Mouse (Mus musculus) midbrain, embryonic 16.5 days (tissue): Measurements from ENCODE around the gene Zc3hc1. TPM values are rescaled to one million over a fixed set of nuclear protein-coding genes. Genes with fewer than 3 reads are reported as not detected.
A peak's percentile ranks its signal among the peaks of the same experiment; 100 is the strongest.

Experiments used
- ATAC-seq: fragments of 200-750 bp; cut with Nextera tagmentation; 2 replicates; pipeline ENCODE4 v1.8.0; 2017; ENCODE audit warnings: moderate TSS enrichment
- H3K27ac ChIP-seq: fragments of 300-500 bp; sonication (generic); 2 replicates; pipeline ENCODE4 v1.5.1; 2014; ENCODE audit warnings: mild to moderate bottlenecking, low read length, mixed read lengths
- H3K27me3 ChIP-seq: fragments of 300-500 bp; sonication (generic); 2 replicates; pipeline ENCODE4 v1.6.1; 2014; ENCODE audit warnings: low read depth, low read length, mixed read lengths; ENCODE audit not compliant: control insufficient read depth, insufficient read depth
- H3K36me3 ChIP-seq: fragments of 300-500 bp; sonication (generic); 2 replicates; pipeline ENCODE4 v1.6.1; 2014; ENCODE audit warnings: mild to moderate bottlenecking, low read length, moderate library complexity, mixed read lengths; ENCODE audit not compliant: control insufficient read depth, insufficient read depth
- H3K4me1 ChIP-seq: fragments of 300-500 bp; sonication (generic); 2 replicates; pipeline ENCODE4 v1.6.1; 2014; ENCODE audit warnings: mild to moderate bottlenecking, low read length, mixed read lengths; ENCODE audit not compliant: control insufficient read depth, insufficient read depth
- H3K4me2 ChIP-seq: fragments of 300-500 bp; sonication (generic); 2 replicates; pipeline ENCODE4 v1.6.1; 2014; ENCODE audit warnings: mild to moderate bottlenecking, low read length, mixed read lengths
- H3K4me3 ChIP-seq: fragments of 300-500 bp; sonication (generic); 2 replicates; pipeline ENCODE4 v1.5.1; 2014; ENCODE audit warnings: low read depth, mild to moderate bottlenecking, low read length, moderate library complexity, mixed read lengths
- H3K9ac ChIP-seq: fragments of 300-500 bp; sonication (generic); 2 replicates; pipeline ENCODE4 v1.6.1; 2014; ENCODE audit warnings: low read depth, low read length, mixed read lengths
- H3K9me3 ChIP-seq: fragments of 300-500 bp; sonication (generic); replicated peaks from 2 replicates; pipeline ENCODE4 v1.6.1; 2014; ENCODE audit warnings: mild to moderate bottlenecking, low read length, mixed read lengths; ENCODE audit not compliant: control insufficient read depth, poor library complexity, severe bottlenecking
- WGBS: fragments of 180-500 bp; shearing (Covaris S2); extraction: QIAGEN DNeasy Blood & Tissue Kit; methylation state at CpG from one replicate; pipeline ENCODE4 v1.1.7; 2014; 5-methylcytosine and 5-hydroxymethylcytosine counted together
- polyA plus RNA-seq: library from polyadenylated mRNA; unstranded; fragments of >200 nt; fragmentation: Nextera tagmentation; extraction: Ambion mirVana; gene quantifications from 2 replicates; pipeline ENCODE4 v1.2.1, GENCODE M21; 2015

The Zc3hc1 gene
- polyA plus RNA-seq, 1 experiment from 2014 or later: 66.8 TPM

DNA sequence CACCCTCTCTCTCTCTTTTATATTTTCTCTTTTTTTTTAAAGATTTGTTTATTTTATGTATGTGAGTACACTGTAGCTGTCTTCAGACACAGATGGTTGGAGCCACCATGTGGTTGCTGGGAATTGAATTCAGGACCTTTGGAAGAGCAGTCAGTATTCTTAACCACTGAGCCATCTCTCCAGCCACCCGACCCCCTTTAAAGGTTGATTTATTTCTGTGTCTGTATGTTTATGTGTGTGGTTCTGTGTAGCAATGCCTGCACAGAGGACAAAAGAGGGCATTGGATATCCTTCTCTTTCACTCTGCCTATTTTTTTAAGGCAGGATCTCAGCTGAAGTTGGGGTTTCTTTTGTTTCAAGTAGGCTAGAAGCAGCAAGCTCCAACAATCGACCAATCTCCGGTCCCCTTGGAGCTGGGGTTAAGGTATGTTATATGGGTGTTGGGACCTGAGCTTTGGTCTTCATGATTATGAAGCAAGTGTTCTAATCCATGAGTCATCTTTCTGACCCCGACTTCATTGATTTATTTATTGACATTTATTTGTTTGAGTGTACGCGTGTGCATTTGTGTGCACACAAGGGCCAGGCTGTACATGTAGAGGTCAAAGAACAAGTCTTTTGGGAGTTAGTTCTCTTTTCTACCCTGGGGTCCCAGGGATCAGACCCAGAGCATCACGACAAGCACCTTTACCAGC, 18.7 kb upstream of the Zc3hc1 start:
- no peak overlapping the region for H3K27ac ChIP-seq
- no peaks in the 10 kb centered on the region for H3K36me3 ChIP-seq
- WGBS: 93% methylated on average over 7 of the region's 7 CpGs
- H3K9ac ChIP-seq: no peak overlapping the region
- no peak for ATAC-seq
- H3K9me3 ChIP-seq: no peaks in the 10 kb centered on the region
- no peaks in the 10 kb centered on the region for H3K27me3 ChIP-seq
- no peak overlapping the region for H3K4me3 ChIP-seq
- no peak overlapping the region for H3K4me2 ChIP-seq
- peaks cover 8% of the 10 kb centered on the region for H3K4me1 ChIP-seq

DNA sequence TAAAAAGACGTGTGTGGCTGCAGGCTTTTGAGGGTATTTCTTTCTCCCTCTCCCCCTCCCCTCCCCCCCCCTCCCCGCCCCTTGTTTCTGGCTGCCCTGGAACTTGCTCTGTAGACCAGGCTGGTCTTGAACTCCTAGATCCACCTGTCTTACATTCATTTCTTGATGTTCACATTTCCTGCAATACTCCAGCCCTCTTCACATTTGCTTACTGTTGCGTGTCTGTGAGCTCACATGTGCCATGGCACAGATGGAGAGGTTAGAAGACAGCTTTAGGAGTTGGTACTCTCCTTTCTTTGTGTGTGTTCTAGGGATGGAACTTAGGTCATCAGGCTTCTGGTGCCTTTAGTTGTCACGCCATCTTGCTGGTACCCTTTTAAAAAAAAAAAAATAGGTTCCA, 17.4 kb upstream of the Zc3hc1 start:
- Histone ChIP-seq H3K27ac (no peak overlapping the region), H3K9me3 (no peaks in the 10 kb centered on the region), H3K4me1 (peaks cover 17% of the 10 kb centered on the region), H3K4me2 (no peak overlapping the region), H3K36me3 (no peaks in the 10 kb centered on the region), H3K27me3 (no peaks in the 10 kb centered on the region), H3K9ac (no peak overlapping the region), H3K4me3 (no peak overlapping the region)
- WGBS: 99% methylated on average over 3 of the region's 4 CpGs
- ATAC-seq: no peak

DNA sequence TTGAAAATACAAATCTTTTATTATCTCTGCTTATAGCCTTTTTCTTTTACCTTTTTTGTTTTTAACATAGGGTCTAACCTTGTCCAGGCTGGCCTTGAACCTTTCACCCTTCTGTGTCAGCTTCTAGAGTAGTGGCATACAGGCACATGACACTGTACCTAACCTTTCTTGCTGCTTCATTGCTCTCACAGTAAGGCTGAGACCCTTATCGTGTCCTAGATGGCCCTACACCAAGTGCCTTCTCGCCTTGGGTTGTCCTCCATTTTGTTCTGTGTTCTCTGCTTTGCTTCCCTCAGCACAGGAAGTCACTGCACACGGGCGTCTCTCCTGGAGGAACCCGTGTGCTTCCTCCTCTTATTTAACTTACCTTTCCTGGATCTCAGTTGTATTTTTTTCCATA, 13.8 kb upstream of the Zc3hc1 start:
- H3K36me3 ChIP-seq: no peaks in the 10 kb centered on the region
- H3K4me1 ChIP-seq: peaks cover 21% of the 10 kb centered on the region
- 0 out of 2 replicates have a peak overlapping the region, but pooled peaks have one; percentile 46 for H3K9ac ChIP-seq
- H3K27me3 ChIP-seq: no peaks in the 10 kb centered on the region
- no peaks in the 10 kb centered on the region for H3K9me3 ChIP-seq
- no peak overlapping the region for H3K27ac ChIP-seq
- no peak overlapping the region for H3K4me3 ChIP-seq
- H3K4me2 ChIP-seq: peak overlapping the region; percentile 50
- WGBS: 80% methylated on average over 5 of the region's 5 CpGs
- ATAC-seq: no peak

DNA sequence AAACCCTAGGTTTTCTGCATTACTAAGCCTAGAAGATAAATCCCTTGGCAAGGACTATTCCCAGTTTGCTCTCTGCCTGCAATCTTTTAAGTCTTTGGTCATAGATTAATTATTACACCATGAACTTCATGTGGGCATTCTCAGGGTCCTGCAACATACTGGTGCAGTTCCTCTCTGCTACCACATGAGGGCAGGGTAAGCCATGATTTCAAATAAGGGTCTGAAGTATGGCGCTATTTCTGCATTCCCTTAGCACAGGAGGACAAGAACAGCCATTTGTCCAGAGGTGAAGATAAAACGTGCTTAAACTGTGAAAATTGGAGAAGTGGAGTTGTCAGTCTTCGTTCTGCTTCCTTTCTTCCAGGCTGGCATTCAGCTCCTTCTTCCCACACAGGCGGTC, 12.6 kb upstream of the Zc3hc1 start:
- ATAC-seq: no peak
- Histone ChIP-seq H3K4me1 (peaks cover 21% of the 10 kb centered on the region), H3K4me3 (peak overlapping the region; percentile 41), H3K4me2 (peak overlapping the region; percentile 66), H3K27me3 (no peaks in the 10 kb centered on the region), H3K9me3 (no peaks in the 10 kb centered on the region), H3K9ac (peak overlapping the region; percentile 63), H3K36me3 (no peaks in the 10 kb centered on the region), H3K27ac (peak overlapping the region; percentile 81)
- 13% methylated on average over 4 of the region's 4 CpGs for whole genome bisulfite sequencing

DNA sequence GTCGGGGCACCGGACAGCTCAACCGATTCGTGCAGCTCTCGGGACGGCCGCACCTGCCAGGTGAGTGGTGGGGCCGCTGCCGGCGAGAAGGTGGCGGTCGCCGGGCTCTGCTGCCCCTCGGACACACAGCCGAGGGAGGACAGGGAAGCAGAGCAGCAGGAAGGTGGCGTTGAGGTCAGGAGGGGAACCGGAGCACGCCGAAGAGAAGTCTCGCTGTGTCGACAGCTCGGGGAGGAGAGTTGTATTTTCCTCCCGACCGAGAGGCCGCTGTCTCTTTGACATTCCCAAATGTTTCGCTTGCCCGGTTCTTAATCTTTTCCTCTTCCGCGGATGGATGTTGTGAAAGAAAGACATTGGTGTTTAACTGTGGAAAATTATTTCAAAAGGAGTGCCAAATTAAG, 11.3 kb upstream of the Zc3hc1 start:
- peaks cover 21% of the 10 kb centered on the region for H3K4me1 ChIP-seq
- no peak; the same call in 1 of the 2 replicates for ATAC-seq
- WGBS: under 1% methylated on average over 27 of the region's 29 CpGs

DNA sequence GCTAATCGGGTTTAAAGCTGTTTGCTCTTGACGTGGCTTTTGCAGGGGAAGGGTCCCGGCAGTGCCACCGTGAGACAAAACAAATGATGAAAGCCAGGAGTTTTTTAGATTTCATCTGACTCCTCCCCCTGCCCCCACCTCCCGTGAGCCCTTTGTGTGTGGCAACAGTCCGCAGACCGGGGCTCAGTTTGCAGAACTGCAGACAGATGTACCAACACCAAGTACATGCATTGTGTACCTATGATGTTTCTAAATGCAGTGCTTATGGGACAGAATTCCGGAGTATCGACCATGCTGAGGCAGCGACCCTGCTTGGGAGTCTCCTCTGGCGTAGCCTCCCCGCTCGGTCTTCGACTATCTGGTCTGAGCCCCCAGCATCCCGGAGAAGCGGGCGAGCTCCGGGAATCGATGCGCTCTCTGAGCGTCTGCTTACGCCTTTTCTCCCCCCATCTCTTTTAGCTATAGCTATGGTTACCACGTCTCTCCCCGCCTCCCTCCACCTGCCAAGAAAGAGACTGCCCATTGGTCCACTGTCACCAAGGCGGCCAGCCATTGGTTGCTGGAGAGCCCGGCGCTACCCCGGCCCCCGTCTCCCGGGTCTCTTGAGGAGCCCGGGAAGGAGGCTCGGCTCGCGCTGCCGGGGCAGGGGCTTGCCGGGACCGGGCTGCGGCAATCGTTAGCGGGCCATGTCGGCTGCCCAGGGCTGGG, 10.6 kb upstream of the Zc3hc1 start, which contains the start of gene Klhdc10:
Gene Klhdc10, plus strand, starts transcription at position 561 of the 708 bp plus-strand sequence.
- Histone ChIP-seq H3K4me3 (peak within 1 kb of the TSS; percentile 98), H3K27me3 (no peaks in the 10 kb centered on the region), H3K9ac (peak within 1 kb of the TSS; percentile 98), H3K36me3 (no peaks in the 10 kb centered on the region), H3K4me1 (peaks cover 21% of the 10 kb centered on the region), H3K27ac (peak within 1 kb of the TSS; percentile 97), H3K4me2 (peak within 1 kb of the TSS; percentile 52), H3K9me3 (no peaks in the 10 kb centered on the region)
- WGBS: under 1% methylated on average over 38 of the region's 41 CpGs
- ATAC-seq: peak; percentile 99

More for the DNA sequence above, 11.3 kb upstream of the Zc3hc1 start:
- Histone ChIP-seq H3K27me3 (no peaks in the 10 kb centered on the region), H3K36me3 (no peaks in the 10 kb centered on the region), H3K4me3 (peak overlapping the region; percentile 98), H3K9me3 (no peaks in the 10 kb centered on the region), H3K9ac (peak overlapping the region; percentile 98), H3K27ac (peak overlapping the region; percentile 97), H3K4me2 (peak overlapping the region; percentile 52)

DNA sequence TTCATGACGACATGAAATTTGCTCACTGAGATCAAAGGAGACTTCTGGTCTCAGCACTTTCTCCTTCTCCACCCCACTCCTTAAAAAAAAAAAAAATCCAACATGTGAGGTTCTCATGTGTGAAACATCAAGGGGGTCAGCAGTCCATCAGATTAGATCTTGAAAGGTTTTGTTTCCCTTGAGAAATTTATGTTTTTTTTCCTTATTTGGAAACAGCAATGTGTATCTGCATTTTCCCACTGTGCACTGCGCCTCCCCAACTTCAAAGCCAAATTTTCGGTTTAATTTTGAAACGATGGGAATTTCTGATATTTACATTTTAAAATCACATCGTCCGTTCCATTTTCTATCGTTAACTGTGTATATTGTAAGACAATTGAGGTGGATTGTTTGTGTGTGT, 9.9 kb upstream of the Zc3hc1 start:
- WGBS: 2% methylated on average over 7 of the region's 7 CpGs
- Histone ChIP-seq H3K9me3 (no peaks in the 10 kb centered on the region), H3K9ac (peak overlapping the region; percentile 74), H3K36me3 (no peaks in the 10 kb centered on the region), H3K4me2 (peak overlapping the region; percentile 49), H3K4me3 (peak overlapping the region; percentile 98), H3K4me1 (peaks cover 21% of the 10 kb centered on the region), H3K27me3 (no peaks in the 10 kb centered on the region), H3K27ac (peak overlapping the region; percentile 97)
- ATAC-seq: no peak

DNA sequence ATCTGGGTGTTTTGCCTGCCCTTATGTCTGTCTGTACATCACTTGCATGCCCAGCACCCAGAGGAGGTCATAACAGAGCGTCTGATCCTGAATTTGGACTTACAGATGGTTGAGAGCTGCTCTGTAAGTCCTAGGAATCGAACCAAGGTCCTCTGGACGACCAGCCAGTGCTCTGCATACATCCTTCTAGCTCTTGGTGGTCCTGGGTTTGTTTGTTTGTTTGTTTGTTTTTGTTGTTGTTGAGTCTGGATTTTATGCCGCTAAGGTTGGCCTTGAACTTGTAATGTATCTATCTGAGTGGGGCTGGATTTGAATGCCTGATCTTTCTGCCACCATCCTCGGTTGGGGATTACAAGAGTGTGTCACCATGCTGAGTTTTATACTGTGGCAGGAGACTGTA, 9.3 kb upstream of the Zc3hc1 start:
- H3K9me3 ChIP-seq: no peaks in the 10 kb centered on the region
- H3K27ac ChIP-seq: peak overlapping the region; percentile 97
- 74% methylated on average over 5 of the region's 5 CpGs for WGBS
- H3K4me3 ChIP-seq: no peak overlapping the region
- H3K4me1 ChIP-seq: peaks cover 19% of the 10 kb centered on the region
- H3K4me2 ChIP-seq: peak overlapping the region; percentile 49
- no peak for ATAC-seq
- no peaks in the 10 kb centered on the region for H3K27me3 ChIP-seq
- H3K36me3 ChIP-seq: no peaks in the 10 kb centered on the region
- peak overlapping the region; percentile 74; the same call in 1 of the 2 replicates for H3K9ac ChIP-seq

DNA sequence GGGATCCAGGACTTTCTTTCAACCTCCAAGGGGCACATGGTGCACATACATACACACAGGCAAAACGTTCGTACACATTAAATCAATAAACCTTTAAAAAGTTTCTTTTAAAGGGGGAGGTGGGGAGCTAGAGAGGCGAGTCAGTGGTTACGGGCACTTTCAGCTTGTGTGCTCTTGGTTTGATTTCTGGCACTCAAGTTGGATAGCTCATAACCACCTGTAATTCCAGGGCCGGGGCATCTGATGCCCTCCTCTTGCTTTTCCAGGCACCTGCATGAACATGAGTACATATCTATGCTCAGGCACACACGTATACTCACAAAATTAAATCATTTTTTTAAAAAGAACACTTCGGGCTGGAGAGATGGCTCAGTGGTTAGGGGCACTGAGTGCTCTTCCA, 1.2 kb upstream of the Zc3hc1 start:
- no peak for ATAC-seq
- H3K9me3 ChIP-seq: no peaks in the 10 kb centered on the region
- no peaks in the 10 kb centered on the region for H3K36me3 ChIP-seq
- H3K9ac ChIP-seq: no peak overlapping the region
- H3K4me1 ChIP-seq: no peaks in the 10 kb centered on the region
- no peak overlapping the region for H3K4me2 ChIP-seq
- no peak overlapping the region for H3K4me3 ChIP-seq
- no peaks in the 10 kb centered on the region for H3K27me3 ChIP-seq
- H3K27ac ChIP-seq: no peak overlapping the region
- WGBS: 92% methylated on average over 7 of the region's 7 CpGs
